Mouse (Mus musculus): Measurements from ENCODE around the gene Hip1r. TPM values are rescaled to one million over a fixed set of nuclear protein-coding genes. Genes with fewer than 3 reads are reported as not detected.

Hip1r gene
- polyA plus RNA-seq, 1 experiment from 2014 or later = 33.8 TPM

Small RNA genes lying within 50 kb of the gene (microRNA-seq; reads per million reads assigned to microRNA genes)
- gene Mir7032 = 1.1 reads per million

Other genes with a start within 250 kb of the Hip1r start
- 73.3 and 78.0 TPM in 2 replicates for gene Rsrc2, start 224.2 kb upstream of the Hip1r start, polyA plus RNA-seq (2015; fragmentation: Nextera tagmentation; extraction: Ambion mirVana)
- 14.6 and 15.1 TPM in 2 replicates for gene Kntc1, start 223.9 kb upstream of the Hip1r start, polyA plus RNA-seq (2015; fragmentation: Nextera tagmentation; extraction: Ambion mirVana)
- gene Hcar2, start 108.1 kb upstream of the Hip1r start, polyA plus RNA-seq (2015; fragmentation: Nextera tagmentation; extraction: Ambion mirVana) = 0.11 TPM in 1 of 2 replicates, not detected in the other
- 3.2 and 3.4 TPM in 2 replicates for gene Hcar1, start 93.6 kb upstream of the Hip1r start, polyA plus RNA-seq (2015; fragmentation: Nextera tagmentation; extraction: Ambion mirVana)
- 96.2 and 115 TPM in 2 replicates for gene Denr, start 66.5 kb upstream of the Hip1r start, polyA plus RNA-seq (2015; fragmentation: Nextera tagmentation; extraction: Ambion mirVana)
- 1.2 and 2.8 TPM in 2 replicates for gene Gm43518, start 46.2 kb upstream of the Hip1r start, polyA plus RNA-seq (2015; fragmentation: Nextera tagmentation; extraction: Ambion mirVana)
- gene Ccdc62, start 42.9 kb upstream of the Hip1r start, polyA plus RNA-seq (2015; fragmentation: Nextera tagmentation; extraction: Ambion mirVana) = 5.1 and 5.2 TPM in 2 replicates
- 25.7 and 27.1 TPM in 2 replicates for gene Vps37b, start 58.6 kb downstream of the Hip1r start, polyA plus RNA-seq (2015; fragmentation: Nextera tagmentation; extraction: Ambion mirVana)
- 2.5 and 3.2 TPM in 2 replicates for gene Abcb9, start 122.2 kb downstream of the Hip1r start, polyA plus RNA-seq (2015; fragmentation: Nextera tagmentation; extraction: Ambion mirVana)
- 30.5 and 33.6 TPM in 2 replicates for gene Ogfod2, start 138.7 kb downstream of the Hip1r start, polyA plus RNA-seq (2015; fragmentation: Nextera tagmentation; extraction: Ambion mirVana)
- gene Arl6ip4, start 142.5 kb downstream of the Hip1r start, polyA plus RNA-seq (2015; fragmentation: Nextera tagmentation; extraction: Ambion mirVana) = 78.1 and 84.8 TPM in 2 replicates

All from intestine, embryonic 16.5 days (tissue).